In the genomic region with DNA sequence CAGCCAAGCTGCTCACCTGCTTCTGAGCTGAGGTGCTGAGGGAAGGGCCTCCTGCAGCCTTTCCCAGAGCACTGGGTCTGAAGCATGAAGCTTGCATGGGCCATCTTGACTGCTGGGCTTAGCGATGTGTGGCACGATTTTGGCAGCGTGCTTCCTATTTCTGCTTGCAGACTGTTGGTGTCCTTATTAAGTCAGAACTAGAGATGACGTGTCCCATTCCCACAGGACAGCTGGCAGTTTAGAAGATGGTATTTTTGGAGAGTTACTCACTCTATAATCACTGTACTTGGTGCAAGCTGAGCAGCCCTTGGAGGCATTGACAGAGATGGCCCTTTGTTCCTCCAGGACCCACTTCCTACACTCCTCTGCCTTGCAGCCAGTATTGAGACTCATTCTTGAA, we compare ENCODE assay signal across 9 mouse cellular contexts.
DNase-seq lines count a peak whose midpoint lies in the region; ATAC-seq and TF ChIP-seq lines count a peak whose summit lies in the region.
"Had no signal": no experiment of that assay in that cellular context is flagged by ENCODE, and none has a peak within 500 bp of the region (broad histone marks: within the 10 kb centered on the region; RNA-seq: fewer than 3 reads in every experiment).

No protein-coding gene starts in this region.

- H3K36me3 ChIP-seq in myocyte (ENCODE audit: control insufficient read depth, insufficient read depth), result no peaks in the 10 kb centered on the region
- no peaks in the 10 kb centered on the region for H3K36me3 ChIP-seq in hindbrain, embryonic 11.5 days (ENCODE audit: control insufficient read depth, insufficient read depth, low read length)
- H3K36me3 ChIP-seq: intestine, embryonic 15.5 days had no signal

- peak; percentile 91 for ATAC-seq in Patski
- no peak for ATAC-seq in hindbrain, embryonic 11.5 days (ENCODE audit: low FRiP score)
- ATAC-seq: intestine, embryonic 15.5 days had no signal

- no peak overlapping the region for H3K4me3 ChIP-seq in myocyte
- no peak overlapping the region for H3K4me3 ChIP-seq in hindbrain, embryonic 11.5 days (ENCODE audit: low read depth, low read length)
- H3K4me3 ChIP-seq: intestine, embryonic 15.5 days had no signal

- H3K4me2 ChIP-seq in myocyte (ENCODE audit: low read depth), result peak overlapping the region; percentile 16
- H3K4me2 ChIP-seq in hindbrain, embryonic 11.5 days (replicated peaks; ENCODE audit: low read depth, low read length), result no peak overlapping the region
- H3K4me2 ChIP-seq: intestine, embryonic 15.5 days had no signal

- DNase-seq in Patski (ENCODE audit: low read depth, low spot score), result peak; percentile 89
- peak; percentile 35 for DNase-seq in cerebellum, adult 9-10 months
- peak; percentile 72 to 79 for DNase-seq in layer of hippocampus, adult 8-10 months (ENCODE audit: low spot score in 2 of 2)
- no peak for DNase-seq in gastrocnemius, postnatal 14 days
- no peak for DNase-seq in hindbrain, embryonic 11.5 days (ENCODE audit: low spot score)
- DNase-seq in thymus, postnatal 25 days, result no peak
- DNase-seq: lung, postnatal 36 days had no signal

- no peak overlapping the region for H3ac ChIP-seq in myocyte (ENCODE audit: control insufficient read depth, insufficient read length)

- POLR2A ChIA-PET in Patski (lab: Charles Lee), result interaction anchor here (0.7 kb wide), 1 partner anchor 525 kb away, joined by 8 read pairs; no protein-coding TSS in a partner anchor

- no peaks in the 10 kb centered on the region for H3K79me2 ChIP-seq in myocyte (ENCODE audit: control insufficient read depth, insufficient read depth)

- CTCF ChIA-PET in Patski (lab: Charles Lee), result no interaction called here

- no peaks in the 10 kb centered on the region for H3K4me1 ChIP-seq in hindbrain, embryonic 11.5 days (replicated peaks; ENCODE audit: control insufficient read depth, insufficient read depth, low read length)
- H3K4me1 ChIP-seq: intestine, embryonic 15.5 days had no signal

- intact Hi-C loops in gastrocnemius, postnatal 14 days (cut with DNase I; ENCODE audit: low total_unique reads), result no loop called here

- H3K9me3 ChIP-seq in hindbrain, embryonic 11.5 days (ENCODE audit: control insufficient read depth, low read length), result no peaks in the 10 kb centered on the region
- H3K9me3 ChIP-seq: intestine, embryonic 15.5 days had no signal

- TF ChIP-seq POLR2A in myocyte (IDR thresholded peaks at IDR 0.05; ENCODE audit: insufficient read length, low read depth), result no peak

- no peak overlapping the region for H3K27ac ChIP-seq in hindbrain, embryonic 11.5 days (ENCODE audit: low read depth, low read length)
- H3K27ac ChIP-seq: intestine, embryonic 15.5 days had no signal

- in situ Hi-C loops in Patski (cut with MboI; ENCODE audit: low pct_unique_long_range_greater_than_20kb), result no loop called here

- no peak overlapping the region for H3K9ac ChIP-seq in hindbrain, embryonic 11.5 days (ENCODE audit: low read depth, low read length)
- H3K9ac ChIP-seq: intestine, embryonic 15.5 days had no signal

- H3K27me3 ChIP-seq in Patski, result no peaks in the 10 kb centered on the region
- H3K27me3 ChIP-seq in myocyte (ENCODE audit: control insufficient read depth, insufficient read depth, insufficient read length), result no peaks in the 10 kb centered on the region
- H3K27me3 ChIP-seq in hindbrain, embryonic 11.5 days (ENCODE audit: control insufficient read depth, insufficient read depth, low read length), result no peaks in the 10 kb centered on the region
- H3K27me3 ChIP-seq: intestine, embryonic 15.5 days had no signal

- 89% methylated on average over 4 of the region's 4 CpGs for WGBS in hindbrain, embryonic 11.5 days

- TF ChIP-seq CTCF in Patski (IDR thresholded peaks at IDR 0.05), result no peak

TF ChIP-seq in myocyte, 11 proteins besides CTCF, POLR2A, EP300 and RAD21:
- TF ChIP-seq MYOG (IDR thresholded peaks at IDR 0.05; ENCODE audit: control insufficient read depth in 1 of 3, insufficient read depth in 1 of 3, insufficient read length in 2 of 3, low read depth in 2 of 3), result peak in 2 of 3 experiments; percentile 42 to 64
- TF ChIP-seq REST (IDR thresholded peaks at IDR 0.05; ENCODE audit: insufficient read depth, insufficient read length), result no peak
- peak; percentile 20 for TF ChIP-seq TCF12 (IDR thresholded peaks at IDR 0.05; ENCODE audit: insufficient read depth, poor library complexity, severe bottlenecking)
- TF ChIP-seq TCF3 (IDR thresholded peaks at IDR 0.05; ENCODE audit: insufficient read length, low read depth), result no peak
- peak; percentile 85 for TF ChIP-seq SRF (IDR thresholded peaks at IDR 0.05; ENCODE audit: control insufficient read depth, insufficient read length, low read depth)
- peak in 2 of 3 experiments; percentile 55 to 67 for TF ChIP-seq MYOD1 (IDR thresholded peaks at IDR 0.05; ENCODE audit: control insufficient read depth in 1 of 3, insufficient read length in 2 of 3, low read depth in 2 of 3)

Comparison
In these comparisons a context has a peak if more than half of its experiments do, and no peak if none do; other contexts are left out.
1. DNase-seq: peak in Patski (single experiment), cerebellum, adult 9-10 months (single experiment) and layer of hippocampus, adult 8-10 months (2 of 2); none in gastrocnemius, postnatal 14 days (single experiment), hindbrain, embryonic 11.5 days (single experiment) and thymus, postnatal 25 days (single experiment).